Mouse (Mus musculus) heart, postnatal 14 days (tissue): ENCODE data around the gene Srrm2. TPM values are rescaled to one million over a fixed set of nuclear protein-coding genes. Genes with fewer than 3 reads are reported as not detected.

Experiments used
- DNase-seq, 2 experiments: peaks; one replicate each; pipeline ENCODE4 v3.0.0; 2021 to 2022
- intact Hi-C: fragments of 180-260 bp; cut with DNase I; formaldehyde crosslinking; loops from one replicate; pipeline ENCODE4 v1.15.1; 2025
- total RNA-seq, 2 experiments: library from RNA; stranded (reverse); gene quantifications; 2 replicates each; pipeline ENCODE4 v1.2.3; 2021

Gene Srrm2
- total RNA-seq, 2 experiments from 2014 or later, result 192 to 227 TPM

DNA sequence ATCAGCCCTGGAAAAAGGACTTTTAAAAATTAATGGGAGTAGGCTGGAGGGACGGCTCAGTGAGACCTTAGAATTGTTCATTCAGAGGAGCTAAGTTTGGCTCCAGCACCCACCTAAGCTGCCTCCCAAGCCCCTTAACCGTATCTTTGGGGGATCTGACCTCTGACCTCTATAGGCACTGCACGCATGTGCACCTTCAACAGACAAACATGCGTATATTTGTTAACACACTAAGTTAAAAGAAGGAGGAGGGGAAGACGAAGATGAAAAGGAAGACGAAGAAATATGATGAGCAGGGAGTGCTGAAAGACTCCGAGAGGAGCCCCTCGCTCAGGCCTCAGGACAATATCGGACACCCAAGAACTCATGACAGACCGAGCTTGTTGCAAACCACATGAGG lies 11.3 kb downstream of the Srrm2 start:
- no peak for DNase-seq
- intact Hi-C loops, result no loop called here

DNA sequence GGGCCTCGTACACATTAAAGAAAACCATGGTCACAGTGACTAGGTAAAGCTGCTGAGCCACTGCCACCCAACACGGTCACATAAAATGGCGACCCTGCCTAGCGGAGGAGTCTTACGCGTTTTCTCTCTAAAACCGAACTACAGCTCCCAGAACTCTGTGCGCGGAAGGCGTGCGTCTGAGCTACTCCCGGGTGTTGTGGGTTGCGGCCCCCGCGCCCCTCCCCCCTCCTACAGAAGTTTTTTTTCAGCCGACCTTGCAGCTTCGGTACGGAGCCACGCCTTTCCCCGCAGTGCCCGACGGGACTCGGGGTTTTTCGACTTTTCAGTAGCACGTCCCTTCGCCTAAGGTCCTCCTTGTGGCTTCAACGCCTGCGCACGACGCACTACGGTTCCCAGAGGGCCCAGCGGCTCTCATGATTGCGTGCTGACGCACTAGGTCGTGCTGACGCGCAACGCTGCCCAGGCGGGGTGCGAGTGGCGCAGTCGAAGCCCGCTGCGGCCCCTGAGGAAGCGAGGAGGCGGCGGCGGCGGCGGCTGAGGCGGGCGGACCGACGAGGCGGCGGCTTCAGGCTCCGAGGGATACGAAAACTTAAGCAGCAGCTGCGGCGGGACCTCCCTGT lies 12.5 kb downstream of the Srrm2 start:
- peak; percentile 96 for DNase-seq
- intact Hi-C loops, result no loop called here

DNA sequence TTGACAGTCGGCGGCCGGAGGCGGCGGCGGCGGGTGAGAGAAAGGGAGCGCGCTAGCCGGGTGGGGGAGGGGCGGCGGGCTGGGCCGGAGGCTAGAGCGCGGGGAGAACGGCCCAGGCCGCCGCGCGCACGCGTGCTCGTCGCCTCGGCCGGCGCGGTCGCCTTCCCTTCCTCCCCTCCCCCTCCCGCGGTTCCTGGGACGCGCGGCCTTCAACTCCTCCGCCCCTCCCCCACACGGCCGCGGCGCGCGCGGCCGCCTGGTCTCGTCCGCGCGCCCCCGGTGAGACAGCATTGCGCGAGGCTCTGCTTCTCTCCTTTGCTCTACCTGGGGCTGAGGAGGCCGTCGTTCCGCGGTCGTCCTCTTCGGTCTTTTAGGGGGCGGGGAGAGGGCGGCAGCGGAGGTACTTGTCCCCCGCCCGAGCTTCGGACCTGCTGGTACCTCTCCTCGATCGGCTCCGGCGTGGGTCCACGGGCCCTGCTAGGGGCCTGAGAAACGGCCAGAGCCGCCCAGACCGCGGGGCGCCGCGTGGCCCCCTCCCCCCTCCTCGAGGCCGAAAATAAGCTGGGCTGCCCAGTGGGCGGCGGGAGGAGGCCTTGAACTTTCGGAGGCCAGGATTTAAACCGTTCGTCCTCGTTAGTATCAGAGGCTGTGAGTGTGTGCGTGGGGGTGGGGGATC lies 13.2 kb downstream of the Srrm2 start:
- intact Hi-C loops, result no loop called here
- peak; percentile 84 to 85 for DNase-seq

DNA sequence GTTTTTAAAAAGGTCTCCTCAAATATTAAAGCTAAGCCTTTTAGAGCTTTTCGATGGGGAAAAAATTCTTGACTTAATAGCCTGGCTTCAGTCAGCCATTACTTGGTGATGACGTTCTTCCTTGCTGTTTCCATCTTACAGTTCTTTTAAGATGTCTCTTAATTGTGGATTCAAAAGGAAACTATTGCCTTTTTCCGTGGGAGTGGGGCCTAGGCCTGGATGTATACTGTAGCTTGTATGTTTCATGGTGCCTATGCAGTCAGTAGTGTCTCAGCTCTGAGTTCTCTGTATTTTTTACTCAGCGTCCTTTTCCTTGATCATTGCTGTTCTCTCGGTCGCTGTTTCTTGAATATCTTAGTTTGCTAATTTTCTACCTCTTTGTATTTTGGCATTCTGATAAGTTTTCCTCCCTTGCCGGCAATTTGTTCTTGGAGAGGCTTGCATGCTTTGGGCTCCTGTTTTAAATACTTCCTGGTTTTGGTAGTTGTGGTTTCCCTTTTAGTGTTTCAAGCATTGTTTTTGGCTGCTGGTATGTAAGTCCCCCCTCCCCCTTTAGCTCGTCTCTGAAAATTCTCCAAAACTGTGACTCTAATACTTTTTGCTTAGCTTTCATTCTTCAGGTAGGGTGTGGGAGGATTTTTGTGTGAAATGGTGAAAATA lies 14.2 kb downstream of the Srrm2 start:
- intact Hi-C loops, result loop anchor here (5.0 kb wide), 1 partner anchor 32 kb away; the partner anchor contains the start of gene Flywch1

DNA sequence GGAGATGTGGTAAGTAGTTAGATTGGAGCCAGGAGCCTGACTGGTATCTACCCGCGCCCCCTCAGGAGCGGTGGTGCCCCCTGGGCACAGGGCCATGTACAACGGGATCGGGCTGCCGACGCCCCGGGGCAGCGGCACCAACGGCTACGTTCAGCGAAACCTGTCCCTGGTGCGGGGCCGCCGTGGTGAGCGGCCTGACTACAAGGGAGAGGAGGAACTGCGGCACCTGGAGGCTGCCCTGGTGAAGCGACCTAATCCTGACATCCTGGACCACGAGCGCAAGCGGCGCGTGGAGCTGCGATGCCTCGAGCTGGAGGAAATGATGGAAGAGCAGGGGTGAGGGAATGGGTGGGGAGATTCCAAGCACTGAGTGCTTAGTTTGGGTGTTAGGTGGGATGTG lies 16.5 kb downstream of the Srrm2 start:
- DNase-seq, result peak; percentile 49 to 62
- intact Hi-C loops, result loop anchor here (2.0 to 5.0 kb wide), 2 partner anchors 14 to 35 kb away; partner anchors contain the start of gene Flywch1

More for the DNA sequence above, 14.2 kb downstream of the Srrm2 start:
- no peak for DNase-seq

DNA sequence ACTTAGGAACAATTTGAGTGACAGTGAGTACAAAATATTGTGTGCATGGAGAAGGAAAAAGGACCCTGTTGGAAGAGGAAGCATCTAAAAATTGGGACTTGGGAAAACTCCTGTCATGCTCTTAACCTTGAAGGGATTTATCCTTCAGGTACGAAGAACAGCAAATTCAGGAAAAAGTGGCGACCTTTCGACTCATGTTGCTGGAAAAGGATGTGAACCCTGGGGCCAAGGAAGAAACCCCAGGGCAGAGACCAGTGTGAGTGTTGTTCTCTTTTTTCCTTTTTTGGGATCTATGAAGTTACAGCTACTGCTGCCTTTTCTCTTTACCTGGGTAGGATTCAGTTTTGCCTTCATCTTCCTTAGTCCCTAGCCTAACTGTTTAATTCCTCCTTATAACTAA lies 17.6 kb downstream of the Srrm2 start:
- intact Hi-C loops, result loop anchor here (2.0 to 5.0 kb wide), 2 partner anchors 13 to 36 kb away; partner anchors contain the start of gene Flywch1
- DNase-seq, result no peak

DNA sequence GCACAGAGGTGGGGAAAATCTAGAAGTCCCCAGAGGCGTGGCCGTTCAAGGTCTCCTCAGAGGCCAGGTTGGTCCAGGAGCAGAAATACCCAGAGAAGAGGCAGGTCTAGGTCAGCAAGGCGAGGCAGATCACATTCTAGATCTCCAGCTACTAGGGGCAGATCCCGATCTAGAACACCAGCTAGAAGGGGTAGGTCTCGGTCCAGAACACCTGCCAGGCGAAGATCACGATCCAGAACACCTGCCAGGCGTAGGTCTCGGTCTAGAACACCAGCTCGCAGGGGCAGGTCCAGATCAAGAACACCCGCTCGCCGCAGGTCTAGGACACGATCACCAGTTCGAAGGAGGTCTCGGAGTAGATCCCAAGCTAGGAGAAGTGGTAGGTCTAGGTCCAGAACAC lies 25.3 kb downstream of the Srrm2 start:
- intact Hi-C loops, result no loop called here
- no peak for DNase-seq

DNA sequence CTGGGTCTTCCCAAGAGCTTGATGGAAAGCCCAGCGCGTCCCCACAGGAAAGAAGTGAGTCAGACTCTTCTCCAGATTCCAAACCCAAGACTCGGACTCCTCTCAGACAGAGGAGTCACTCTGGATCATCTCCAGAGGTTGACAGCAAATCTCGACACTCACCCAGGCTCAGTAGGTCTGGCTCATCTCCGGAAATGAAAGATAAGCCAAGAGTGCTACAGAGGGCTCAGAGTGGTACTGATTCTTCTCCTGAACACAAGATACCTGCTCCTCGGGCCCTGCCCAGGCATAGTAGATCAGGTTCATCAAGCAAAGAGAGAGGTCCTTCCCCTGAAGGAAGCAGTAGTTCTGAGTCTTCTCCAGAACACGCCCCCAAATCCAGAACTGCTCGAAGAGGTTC lies 28.2 kb downstream of the Srrm2 start:
- DNase-seq, result no peak
- intact Hi-C loops, result no loop called here

DNA sequence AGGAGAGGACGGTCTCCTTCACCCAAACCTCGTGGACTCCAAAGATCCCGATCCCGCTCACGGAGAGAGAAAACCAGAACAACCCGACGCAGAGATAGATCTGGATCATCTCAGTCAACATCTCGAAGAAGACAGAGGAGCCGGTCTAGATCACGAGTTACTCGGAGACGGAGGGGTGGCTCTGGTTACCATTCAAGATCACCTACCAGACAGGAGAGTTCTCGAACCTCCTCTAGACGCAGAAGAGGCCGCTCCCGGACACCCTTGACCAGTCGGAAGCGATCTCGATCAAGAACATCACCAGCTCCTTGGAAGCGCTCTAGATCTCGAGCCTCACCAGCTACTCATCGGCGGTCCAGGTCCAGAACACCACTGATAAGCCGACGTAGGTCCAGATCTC lies 28.9 kb downstream of the Srrm2 start:
- DNase-seq, result no peak
- intact Hi-C loops, result no loop called here

DNA sequence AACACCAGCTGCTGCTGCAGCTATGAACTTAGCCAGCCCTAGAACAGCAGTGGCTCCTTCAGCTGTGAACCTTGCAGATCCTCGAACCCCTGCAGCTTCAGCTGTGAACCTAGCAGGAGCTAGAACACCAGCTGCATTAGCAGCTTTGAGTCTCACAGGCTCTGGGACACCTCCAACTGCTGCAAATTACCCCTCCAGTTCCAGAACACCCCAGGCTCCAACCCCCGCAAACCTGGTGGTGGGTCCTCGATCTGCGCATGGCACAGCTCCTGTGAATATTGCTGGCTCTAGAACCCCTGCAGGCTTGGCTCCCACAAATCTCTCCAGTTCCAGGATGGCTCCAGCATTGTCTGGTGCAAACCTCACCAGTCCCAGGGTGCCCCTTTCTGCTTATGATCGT lies 30.4 kb downstream of the Srrm2 start:
- intact Hi-C loops, result loop anchor here (2.0 kb wide), 1 partner anchor 14 kb away; no protein-coding TSS in a partner anchor
- no peak for DNase-seq

DNA sequence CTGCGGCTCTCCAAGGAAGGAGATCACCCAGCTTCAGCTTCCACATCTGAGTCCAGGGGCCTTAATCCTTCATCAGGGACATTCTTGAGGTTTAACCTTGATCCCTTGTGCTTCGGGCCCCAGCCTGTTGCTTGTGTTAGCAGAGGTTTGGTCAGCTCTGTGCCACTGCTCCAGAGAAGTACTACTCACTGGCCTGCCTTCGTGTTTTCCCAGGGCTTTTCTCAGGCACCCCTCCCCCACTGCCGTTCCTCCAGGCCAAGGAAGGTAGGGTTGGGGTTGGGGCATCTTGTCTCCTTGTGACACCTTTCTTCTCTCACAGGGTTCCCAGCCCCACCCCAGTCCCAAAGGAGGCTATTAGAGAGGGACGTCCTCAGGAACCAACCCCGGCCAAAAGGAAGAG lies 31.8 kb downstream of the Srrm2 start:
- intact Hi-C loops, result no loop called here

DNA sequence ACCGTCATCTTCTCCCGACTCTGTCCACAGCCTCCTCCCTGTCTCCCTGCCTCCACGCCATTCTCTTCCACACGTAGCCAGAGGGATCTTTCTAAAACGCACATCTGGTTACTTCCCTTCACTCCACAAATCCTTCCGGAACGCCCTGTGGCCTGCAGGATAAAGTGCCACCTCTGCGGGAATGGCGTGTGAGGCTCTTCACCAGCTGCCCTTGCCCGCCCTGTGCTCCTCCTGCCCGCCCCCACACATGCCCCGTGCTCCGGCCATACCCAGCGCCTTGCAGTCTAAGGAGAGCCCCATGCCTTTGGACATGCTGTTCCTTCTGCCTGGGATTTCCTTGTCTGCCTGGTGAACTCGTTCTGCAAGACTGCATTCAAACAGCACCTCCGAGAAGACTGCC lies 32.7 kb downstream of the Srrm2 start:
- DNase-seq, result no peak
- intact Hi-C loops, result no loop called here

More for the DNA sequence above, 31.8 kb downstream of the Srrm2 start:
- no peak for DNase-seq

DNA sequence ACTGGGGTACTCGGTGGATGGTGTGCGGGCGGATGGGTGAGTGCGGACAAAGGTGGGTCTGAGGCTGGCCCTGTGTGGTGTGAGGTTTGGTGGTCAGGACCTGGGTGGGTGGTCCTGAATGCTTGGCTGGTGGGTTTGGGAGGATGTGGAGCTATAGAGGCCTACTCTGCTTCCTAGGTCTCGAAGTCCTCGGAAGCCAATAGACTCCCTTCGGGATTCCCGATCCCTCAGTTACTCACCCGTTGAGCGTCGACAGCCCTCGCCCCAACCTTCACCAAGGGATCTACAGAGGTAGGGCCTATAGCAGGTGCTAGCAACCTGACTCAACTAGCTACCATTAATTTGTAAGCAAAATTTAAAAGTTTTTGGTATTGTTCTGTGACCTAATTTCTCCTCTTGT lies 33.3 kb downstream of the Srrm2 start:
- intact Hi-C loops, result no loop called here

DNA sequence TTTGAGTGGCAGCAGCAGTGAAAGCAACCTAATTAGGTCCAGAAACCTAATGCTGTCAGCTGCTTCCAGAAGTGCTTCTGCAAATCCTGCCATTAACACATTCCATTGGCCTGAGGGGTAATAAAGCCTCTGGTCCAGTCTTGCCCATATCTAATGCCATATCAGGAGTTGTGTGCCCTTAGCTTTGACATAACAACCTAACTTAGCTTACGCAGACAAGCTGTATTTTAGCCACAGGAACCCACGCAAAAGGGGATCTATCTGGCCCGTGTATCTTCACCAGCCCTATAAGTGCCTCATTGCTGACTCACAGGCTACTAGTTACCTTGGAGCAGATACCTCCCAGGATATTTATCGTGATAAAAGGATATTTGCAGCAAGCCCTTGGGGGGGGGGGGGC lies 35.3 kb downstream of the Srrm2 start:
- intact Hi-C loops, result no loop called here
- no peak for DNase-seq

More for the DNA sequence above, 33.3 kb downstream of the Srrm2 start:
- no peak for DNase-seq

DNA sequence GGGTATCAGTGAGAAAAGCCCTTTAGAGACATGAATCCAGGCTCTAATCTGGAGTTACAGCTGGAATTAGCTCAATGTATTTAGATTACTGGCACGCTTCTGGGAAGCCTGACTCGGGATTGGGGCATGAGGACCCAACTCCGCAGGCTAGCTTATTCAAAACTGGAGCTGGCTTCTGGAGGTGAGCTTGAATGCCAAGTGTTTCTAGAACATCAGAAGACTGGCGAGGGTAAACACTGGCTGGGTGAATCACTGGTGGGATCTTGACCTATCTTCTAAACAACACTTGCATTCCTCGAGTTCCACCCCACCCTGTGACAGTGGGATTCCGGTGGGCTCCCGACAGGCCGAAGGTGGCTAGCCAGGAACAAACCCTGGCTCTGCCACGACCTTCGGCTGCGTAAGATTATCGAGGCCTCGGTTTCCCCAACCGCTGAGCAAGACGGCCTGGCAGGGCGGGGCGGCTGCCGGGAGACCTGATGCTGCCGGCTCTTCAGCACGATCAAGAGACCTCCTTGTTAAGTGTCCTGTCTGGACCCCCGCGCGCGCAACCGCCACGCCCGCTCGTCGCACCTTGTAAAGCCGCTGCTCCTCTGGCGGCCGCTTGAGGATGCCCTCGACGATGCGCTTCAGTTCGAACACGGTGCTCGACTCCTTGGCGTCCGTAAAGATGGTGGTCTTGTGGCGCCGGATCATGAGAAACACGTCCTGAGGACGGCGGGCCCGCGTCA lies 38.1 kb downstream of the Srrm2 start:
- DNase-seq, result peak; percentile 51 to 55
- intact Hi-C loops, result loop anchor here (2.0 kb wide), 1 partner anchor 54 kb away; no protein-coding TSS in a partner anchor

DNA sequence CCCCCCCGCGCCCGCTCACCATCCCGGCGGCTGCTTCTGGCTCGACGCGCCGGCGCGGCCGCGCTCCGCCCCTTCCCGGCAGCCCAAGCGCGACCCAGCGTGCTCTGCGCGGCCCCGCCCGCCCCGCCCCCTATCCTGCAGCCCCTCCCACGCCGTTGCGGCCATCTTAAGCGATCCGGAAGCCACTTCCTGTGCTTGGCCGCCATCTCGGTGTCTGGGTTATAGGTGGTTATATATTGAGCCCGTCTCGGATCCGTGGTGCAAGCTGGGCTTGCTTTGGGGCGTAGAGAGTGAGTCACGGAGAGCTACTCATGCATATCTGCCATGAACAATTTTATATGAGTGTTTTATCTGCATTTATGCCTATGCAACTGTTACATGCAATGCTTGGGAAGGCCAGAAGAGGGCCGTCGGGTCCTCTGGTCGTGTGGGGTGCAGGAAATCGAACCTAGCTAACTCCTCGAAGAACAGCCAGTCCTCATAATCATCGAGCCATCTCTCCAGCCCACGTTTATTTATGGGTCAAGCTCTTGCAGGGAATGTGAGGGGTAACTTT lies 38.8 kb downstream of the Srrm2 start, which contains the start of gene Elob:
Gene Elob (minus strand): TSS at position 73 of the 556 bp plus-strand sequence.
- peak; percentile 83 to 86 for DNase-seq
- intact Hi-C loops, result loop anchor here (2.0 kb wide), 1 partner anchor 54 kb away; no protein-coding TSS in a partner anchor

DNA sequence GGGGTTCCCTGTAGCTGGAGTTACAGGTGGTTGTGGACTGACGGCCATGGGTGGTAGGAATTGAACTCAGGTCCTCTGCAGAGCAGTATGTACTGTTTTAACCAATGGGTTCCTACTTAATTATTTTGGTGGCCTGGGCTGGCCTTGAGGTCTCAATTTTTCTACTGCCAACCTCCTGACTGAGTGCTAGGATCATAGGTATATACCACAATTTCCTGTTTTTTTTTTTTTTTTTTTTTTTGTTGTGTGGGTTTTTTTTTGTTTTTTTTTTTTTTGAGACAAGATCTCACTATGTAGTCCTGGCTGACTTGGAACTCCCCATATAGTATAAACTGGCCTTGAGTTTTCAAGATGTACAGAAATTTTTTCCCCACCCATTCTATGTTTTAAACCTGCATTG lies 40.9 kb downstream of the Srrm2 start:
- intact Hi-C loops, result no loop called here
- DNase-seq, result no peak

DNA sequence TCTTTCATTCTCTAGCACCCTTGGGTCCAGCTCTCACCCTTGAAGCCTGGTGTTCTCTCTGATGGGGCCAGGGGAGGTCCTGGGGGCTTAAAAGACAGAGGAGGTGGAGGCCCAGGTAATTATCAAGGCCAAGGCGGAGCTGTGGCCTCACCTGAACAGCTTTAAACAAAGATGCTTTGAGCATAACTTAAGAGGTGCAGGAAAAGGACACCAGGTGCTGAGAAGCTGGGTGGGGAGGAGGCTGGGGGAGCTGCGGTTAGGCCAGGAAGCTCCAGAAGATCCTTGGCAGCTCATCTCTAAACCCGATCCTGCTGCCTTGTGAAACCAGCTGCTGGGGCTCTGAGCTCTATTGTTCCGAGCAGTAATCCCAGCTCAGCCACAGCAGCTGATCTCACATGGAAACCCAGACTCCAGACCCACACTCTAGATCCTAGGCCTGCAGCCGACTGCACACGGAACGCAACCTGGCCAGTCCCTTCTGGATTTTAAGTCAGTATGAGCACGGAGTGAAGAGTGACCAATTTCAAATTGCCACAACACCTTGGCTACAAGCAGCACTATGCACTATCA lies 45.8 kb downstream of the Srrm2 start, which contains the start of gene Prss33:
Gene Prss33 (minus strand): TSS at position 51 of the 570 bp plus-strand sequence.
- DNase-seq, result no peak
- intact Hi-C loops, result no loop called here

DNA sequence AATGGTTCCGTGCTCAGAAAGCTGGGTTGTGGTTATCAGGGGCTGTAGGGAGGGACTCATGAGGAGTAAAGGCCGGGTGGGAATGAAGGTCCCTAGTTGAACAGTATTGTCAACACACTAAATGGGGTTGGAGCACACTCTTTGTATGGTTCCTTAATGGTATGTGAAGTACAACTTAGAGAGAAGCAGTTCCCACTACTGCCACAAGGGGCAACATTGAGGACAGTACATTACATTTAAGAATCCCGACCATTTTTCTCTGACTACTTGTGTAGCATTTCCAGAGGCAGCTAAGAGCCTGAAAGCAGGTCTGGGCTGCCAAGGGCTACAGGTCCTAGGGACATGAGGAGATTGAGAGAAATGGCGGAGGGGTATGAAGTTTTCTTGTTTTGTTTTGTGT lies 50.8 kb downstream of the Srrm2 start:
- intact Hi-C loops, result loop anchor here (5.0 kb wide), 1 partner anchor 69 kb away; the partner anchor contains the start of gene Flywch1
- peak; percentile 51 to 74 for DNase-seq
